ENCODE assay signal across 7 mouse cellular contexts in the genomic region with DNA sequence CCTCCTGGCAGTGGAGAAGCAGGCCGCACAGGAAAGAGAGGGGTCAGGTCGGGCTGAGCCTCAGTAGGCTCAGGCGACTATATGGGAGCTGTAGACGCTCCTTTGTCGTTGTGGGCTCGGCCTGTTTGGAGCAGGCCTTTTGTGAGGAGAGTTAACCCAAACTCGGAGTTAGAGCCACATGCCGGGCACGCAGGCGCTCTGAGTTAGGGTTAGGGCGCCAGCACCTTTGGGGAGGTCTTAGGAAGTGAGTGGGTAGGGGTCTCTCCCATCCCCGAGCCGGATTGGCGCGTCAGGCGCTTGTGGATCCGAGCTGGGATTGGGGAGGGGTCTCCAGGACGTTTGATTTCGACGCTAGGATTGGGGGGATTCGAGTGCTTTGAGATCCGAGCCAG. TPM values are rescaled to one million over a fixed set of nuclear protein-coding genes. Genes with fewer than 3 reads are reported as not detected.
DNase-seq lines count a peak whose midpoint lies in the region; ATAC-seq and TF ChIP-seq lines count a peak whose summit lies in the region.

No protein-coding gene starts in this region.

- H3K36me3 ChIP-seq in forebrain, embryonic 16.5 days (ENCODE audit: control insufficient read depth, insufficient read depth): no peaks in the 10 kb centered on the region
- no peaks in the 10 kb centered on the region for H3K36me3 ChIP-seq in liver, embryonic 15.5 days (replicated peaks)

- TF ChIP-seq POLR2A in cortical plate, adult 2 months (IDR thresholded peaks at IDR 0.05; ENCODE audit: extremely low read depth, insufficient read depth, low read length): no peak

- intact Hi-C loops in left cerebral cortex, postnatal 4 days (cut with DNase I): loop anchor here (5.0 kb wide), 2 partner anchors 216 to 489 kb away; no protein-coding TSS in a partner anchor

- H3K27ac ChIP-seq in cortical plate, adult 2 months (ENCODE audit: insufficient read depth, low read length): peak overlapping the region; percentile 34; the same call in 1 of the 2 replicates
- peak overlapping the region; percentile 67 for H3K27ac ChIP-seq in forebrain, embryonic 16.5 days (ENCODE audit: low read length)
- H3K27ac ChIP-seq in liver, embryonic 15.5 days (replicated peaks): peak overlapping the region; percentile 76

- H3K9ac ChIP-seq in forebrain, embryonic 16.5 days (replicated peaks; ENCODE audit: low read depth, low read length): peak overlapping the region; percentile 68
- H3K9ac ChIP-seq in liver, embryonic 15.5 days: peak overlapping the region; percentile 82

- ATAC-seq in forebrain, embryonic 16.5 days: peak; percentile 73
- no peak; the same call in 1 of the 2 replicates for ATAC-seq in liver, embryonic 15.5 days (ENCODE audit: insufficient read depth)

- H3K4me3 ChIP-seq in cortical plate, adult 2 months (ENCODE audit: insufficient read depth, low read length): peak overlapping the region; percentile 85
- peak overlapping the region; percentile 70 for H3K4me3 ChIP-seq in forebrain, embryonic 16.5 days (replicated peaks; ENCODE audit: low read length)
- peak overlapping the region; percentile 85 for H3K4me3 ChIP-seq in liver, embryonic 15.5 days (replicated peaks)

- peak; percentile 46 for DNase-seq in left cerebral cortex, postnatal 4 days
- DNase-seq in left cerebral cortex, adult 18-20 months (ENCODE audit: low spot score in 2 of 2): no peak
- no peak for DNase-seq in B cell, adult 2 months
- DNase-seq in cerebellum, postnatal 25 days: no peak

- TF ChIP-seq CTCF in cortical plate, adult 2 months (IDR thresholded peaks at IDR 0.05; ENCODE audit: extremely low read depth, insufficient read depth, low read length): no peak

- no peaks in the 10 kb centered on the region for H3K9me3 ChIP-seq in forebrain, embryonic 16.5 days (ENCODE audit: control insufficient read depth, low read length)
- H3K9me3 ChIP-seq in liver, embryonic 15.5 days (replicated peaks): no peaks in the 10 kb centered on the region

- under 1% methylated on average over 22 of the region's 22 CpGs for WGBS in forebrain, embryonic 16.5 days
- WGBS in liver, embryonic 15.5 days (ENCODE audit: insufficient replicate concordance): under 1% methylated on average over 22 of the region's 22 CpGs

- H3K4me2 ChIP-seq in forebrain, embryonic 16.5 days (ENCODE audit: low read length): peak overlapping the region; percentile 91
- peak overlapping the region; percentile 90 for H3K4me2 ChIP-seq in liver, embryonic 15.5 days

- H3K4me1 ChIP-seq in cortical plate, adult 2 months (ENCODE audit: control insufficient read depth, insufficient read depth, low read length): peaks cover 2% of the 10 kb centered on the region; the same call in 1 of the 2 replicates
- peaks cover 35% of the 10 kb centered on the region for H3K4me1 ChIP-seq in forebrain, embryonic 16.5 days (replicated peaks; ENCODE audit: control insufficient read depth, insufficient read depth, low read length)
- peaks cover 42% of the 10 kb centered on the region for H3K4me1 ChIP-seq in liver, embryonic 15.5 days (replicated peaks)

- H3K27me3 ChIP-seq in forebrain, embryonic 16.5 days (replicated peaks; ENCODE audit: control insufficient read depth, insufficient read depth, low read length): no peaks in the 10 kb centered on the region
- peaks cover 6% of the 10 kb centered on the region for H3K27me3 ChIP-seq in liver, embryonic 15.5 days

RNA-seq across cellular contexts. Expression of a gene that starts 0.3 kb away (rescaled TPM):
- 10 to 100 TPM; 44.3 to 56.0 TPM for total RNA-seq in left cerebral cortex, postnatal 4 days (2021)
- total RNA-seq in left cerebral cortex, adult 18-20 months (2021): 10 to 100 TPM; 58.2 to 62.5 TPM
- 67.1 and 79.4 TPM in 2 replicates for polyA plus RNA-seq in cortical plate, adult 2 months (2012; rRNA removed)
- polyA plus RNA-seq in forebrain, embryonic 16.5 days (2015; fragmentation: Nextera tagmentation; extraction: Ambion mirVana): 16.4 and 21.3 TPM in 2 replicates
- 2.7 and 3.1 TPM in 2 replicates for polyA plus RNA-seq in liver, embryonic 15.5 days (2015; fragmentation: Nextera tagmentation; extraction: Ambion mirVana)

RNA-seq across cellular contexts. Expression of a gene that starts 33.7 kb away (rescaled TPM):
- 10 to 100 TPM; 15.8 to 16.2 TPM for total RNA-seq in left cerebral cortex, postnatal 4 days (2021)
- total RNA-seq in left cerebral cortex, adult 18-20 months (2021): 10 to 100 TPM; 11.8 to 13.9 TPM
- 23.3 and 25.2 TPM in 2 replicates for polyA plus RNA-seq in cortical plate, adult 2 months (2012; rRNA removed)
- 19.3 and 21.7 TPM in 2 replicates for polyA plus RNA-seq in forebrain, embryonic 16.5 days (2015; fragmentation: Nextera tagmentation; extraction: Ambion mirVana)
- 29.6 and 33.8 TPM in 2 replicates for polyA plus RNA-seq in liver, embryonic 15.5 days (2015; fragmentation: Nextera tagmentation; extraction: Ambion mirVana)
